In the genomic region with DNA sequence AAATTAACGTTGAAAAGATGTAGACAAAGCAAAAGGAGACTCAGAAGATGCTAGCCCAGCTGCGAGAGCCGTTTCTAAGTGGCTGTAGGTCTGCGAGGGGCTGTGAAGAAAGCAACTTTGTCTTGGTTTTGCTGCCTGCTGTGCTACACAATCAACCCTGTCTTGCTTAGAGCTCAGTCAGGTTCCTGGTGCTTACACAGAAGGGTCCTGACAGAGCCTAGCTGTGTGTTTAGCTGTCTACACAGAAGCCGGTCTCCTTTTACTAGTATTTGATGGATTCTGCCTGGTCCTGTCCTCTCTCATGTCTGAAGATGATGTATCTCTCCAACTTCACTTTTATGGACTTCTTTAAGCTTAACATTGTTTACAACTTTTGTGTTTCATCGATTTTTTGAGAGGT, we compare ENCODE assay signal across 19 mouse cellular contexts. TPM values are rescaled to one million over a fixed set of nuclear protein-coding genes. Genes with fewer than 3 reads are reported as not detected.
"Had no signal": no experiment of that assay in that cellular context is flagged by ENCODE, and none has a peak within 500 bp of the region (broad histone marks: within the 10 kb centered on the region; RNA-seq: fewer than 3 reads in every experiment).

No protein-coding gene starts in this region.

- H3K36me3 ChIP-seq: neural tube, embryonic 13.5 days; neural tube, embryonic 15.5 days; stomach, embryonic 15.5 days had no signal

- H3K4me3 ChIP-seq: neural tube, embryonic 13.5 days; neural tube, embryonic 15.5 days; stomach, embryonic 15.5 days had no signal

- H3K9me3 ChIP-seq: neural tube, embryonic 13.5 days; neural tube, embryonic 15.5 days; stomach, embryonic 15.5 days had no signal

- H3K27ac ChIP-seq: neural tube, embryonic 13.5 days; neural tube, embryonic 15.5 days; stomach, embryonic 15.5 days; stomach, postnatal 0 days had no signal

- H3K9ac ChIP-seq: neural tube, embryonic 13.5 days; neural tube, embryonic 15.5 days; stomach, embryonic 15.5 days had no signal

- H3K4me1 ChIP-seq: neural tube, embryonic 13.5 days; neural tube, embryonic 15.5 days; stomach, embryonic 15.5 days had no signal

- H3K27me3 ChIP-seq: neural tube, embryonic 13.5 days; neural tube, embryonic 15.5 days; stomach, embryonic 15.5 days had no signal

- H3K4me2 ChIP-seq: neural tube, embryonic 13.5 days; neural tube, embryonic 15.5 days; stomach, embryonic 15.5 days had no signal

- DNase-seq: retina, postnatal 1 day; right cerebral cortex, adult 18-20 months; right cerebral cortex, postnatal 14 days; right cerebral cortex, postnatal 25 days; right cerebral cortex, postnatal 4 days; spleen, adult 18-20 months; thymus, adult 18-20 months; thymus, adult 2 months; thymus, postnatal 14 days; thymus, postnatal 25 days; thymus, postnatal 36 days; thymus, postnatal 4 days had no signal

RNA-seq across cellular contexts. Expression of gene Dhrs2, which starts 33.6 kb away (rescaled TPM):
- total RNA-seq: neutrophil, adult 5-6 weeks had no signal
- polyA plus RNA-seq: small intestine, adult 2 months; spleen, adult 2 months had no signal
